Mouse (Mus musculus) lung, embryonic 14.5 days (tissue): ENCODE measurements around the gene Capza1. TPM values are rescaled to one million over a fixed set of nuclear protein-coding genes. Genes with fewer than 3 reads are reported as not detected.

Source experiments
- ATAC-seq: fragments of 200-750 bp; cut with Nextera tagmentation; 2 replicates; pipeline ENCODE4 v1.8.0; 2017; ENCODE audit warnings: mild to moderate bottlenecking, moderate TSS enrichment, moderate library complexity; ENCODE audit not compliant: insufficient read depth
- DNase-seq: peaks from one replicate; pipeline ENCODE4 v3.0.0-alpha.2; 2015
- H3K27ac ChIP-seq: fragments of 300-500 bp; sonication (generic); 2 replicates; pipeline ENCODE4 v1.5.1; 2014; ENCODE audit warnings: low read depth, mild to moderate bottlenecking, moderate library complexity
- H3K27me3 ChIP-seq: fragments of 300-500 bp; sonication (generic); 2 replicates; pipeline ENCODE4 v1.6.1; 2014; ENCODE audit warnings: low read length, control low read depth; ENCODE audit not compliant: insufficient read depth
- H3K36me3 ChIP-seq: fragments of 300-500 bp; sonication (generic); 2 replicates; pipeline ENCODE4 v1.6.1; 2014; ENCODE audit warnings: control low read depth; ENCODE audit not compliant: insufficient read depth
- H3K4me1 ChIP-seq: fragments of 300-500 bp; sonication (generic); 2 replicates; pipeline ENCODE4 v1.6.1; 2014; ENCODE audit warnings: antibody characterized with exemption, control low read depth; ENCODE audit not compliant: insufficient read depth
- H3K4me2 ChIP-seq: fragments of 300-500 bp; sonication (generic); 2 replicates; pipeline ENCODE4 v1.6.1; 2014; ENCODE audit warnings: mild to moderate bottlenecking
- H3K4me3 ChIP-seq: fragments of 300-500 bp; sonication (generic); 2 replicates; pipeline ENCODE4 v1.5.1; 2014; ENCODE audit warnings: low read depth, low read length
- H3K9ac ChIP-seq: fragments of 300-500 bp; sonication (generic); 2 replicates; pipeline ENCODE4 v1.6.1; 2014
- H3K9me3 ChIP-seq: fragments of 300-500 bp; sonication (generic); 2 replicates; pipeline ENCODE4 v1.6.1; 2016; ENCODE audit warnings: low read depth, low read length, control low read depth
- CTCF ChIP-seq: IDR thresholded peaks from 2 replicates; pipeline ENCODE4 v1.5.1; 2016; ENCODE audit warnings: antibody characterized with exemption, low read depth
- WGBS: fragments of 180-500 bp; shearing (Covaris S2); extraction: QIAGEN DNeasy Blood & Tissue Kit; methylation state at CpG from one replicate; pipeline ENCODE4 v1.1.7; 2014; 5-methylcytosine and 5-hydroxymethylcytosine counted together
- polyA plus RNA-seq: library from polyadenylated mRNA; unstranded; fragments of >200 nt; fragmentation: Nextera tagmentation; extraction: Ambion mirVana; gene quantifications from 2 replicates; pipeline ENCODE4 v1.2.1, GENCODE M21; 2014

Gene Capza1
- polyA plus RNA-seq, 1 experiment from 2014 or later = 236 TPM

- Histone ChIP-seq H3K4me2 (no peak overlapping the region), H3K9me3 (no peaks in the 10 kb centered on the region), H3K36me3 (peaks cover 4% of the 10 kb centered on the region; the same call in 1 of the 2 replicates), H3K27me3 (no peaks in the 10 kb centered on the region), H3K9ac (no peak overlapping the region), H3K4me1 (no peaks in the 10 kb centered on the region), H3K4me3 (no peak overlapping the region), H3K27ac (no peak overlapping the region)
- WGBS = 92% methylated on average over 1 of the region's 1 CpGs
- ATAC-seq (no peak), DNase-seq (no peak)
- no peak for TF ChIP-seq CTCF
These were observed 9.8 kb downstream of the Capza1 start for GRCm38 (mm10) chr3:104854465-104854864.

DNA sequence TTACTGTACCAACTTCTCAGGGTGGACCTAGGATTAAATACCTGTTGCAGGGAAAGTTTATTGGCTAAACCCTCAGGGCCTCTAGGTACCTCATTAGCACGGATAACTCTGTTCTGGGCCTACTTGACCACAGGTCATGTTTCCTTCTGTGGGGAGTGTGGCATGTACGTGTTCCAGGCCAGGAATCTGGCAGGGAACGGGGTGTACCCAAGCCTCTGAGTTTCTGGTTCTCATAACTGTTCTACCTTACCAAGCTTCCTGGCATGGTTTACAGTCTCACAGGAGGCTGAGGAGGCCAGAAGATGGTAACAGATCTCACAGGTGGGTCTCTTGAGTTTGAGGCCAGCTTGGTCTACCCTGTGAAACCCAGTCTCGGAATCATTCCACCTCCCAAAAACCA is 17.7 kb downstream of the Capza1 start:
- no peak for TF ChIP-seq CTCF

DNA sequence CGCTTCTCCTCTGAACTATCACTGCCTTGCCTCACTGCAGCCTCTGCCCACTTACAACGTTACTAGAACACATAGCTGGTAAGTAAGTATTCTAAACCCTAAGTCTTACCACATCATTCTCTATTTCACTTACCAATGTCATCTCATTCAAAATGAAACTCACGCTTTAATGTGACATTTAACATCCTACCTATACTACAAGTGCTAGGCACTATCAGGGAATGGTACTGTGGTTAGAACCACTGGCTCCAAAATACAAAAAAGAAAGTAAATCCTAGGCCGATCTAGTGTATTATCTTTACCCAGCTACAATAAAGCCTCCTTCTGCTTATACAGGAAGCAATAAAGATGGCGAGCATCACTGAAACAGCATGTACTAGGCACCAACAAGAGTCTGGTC is 23.3 kb downstream of the Capza1 start:
- no peak overlapping the region for H3K4me2 ChIP-seq
- H3K36me3 ChIP-seq = peaks cover 80% of the 10 kb centered on the region
- H3K4me1 ChIP-seq = no peaks in the 10 kb centered on the region
- no peak overlapping the region for H3K27ac ChIP-seq
- no peak for DNase-seq
- no peak overlapping the region for H3K9ac ChIP-seq
- WGBS = 91% methylated on average over 5 of the region's 5 CpGs
- TF ChIP-seq CTCF = no peak
- no peaks in the 10 kb centered on the region for H3K9me3 ChIP-seq
- no peak for ATAC-seq
- H3K27me3 ChIP-seq = no peaks in the 10 kb centered on the region
- H3K4me3 ChIP-seq = no peak overlapping the region

More for the DNA sequence above, 17.7 kb downstream of the Capza1 start:
- no peak for DNase-seq
- no peak overlapping the region for H3K9ac ChIP-seq
- no peaks in the 10 kb centered on the region for H3K27me3 ChIP-seq
- no peaks in the 10 kb centered on the region for H3K4me1 ChIP-seq
- no peaks in the 10 kb centered on the region for H3K9me3 ChIP-seq
- no peak overlapping the region for H3K4me2 ChIP-seq
- ATAC-seq = no peak
- H3K27ac ChIP-seq = no peak overlapping the region
- peaks cover 36% of the 10 kb centered on the region for H3K36me3 ChIP-seq
- WGBS = 91% methylated on average over 4 of the region's 4 CpGs
- H3K4me3 ChIP-seq = no peak overlapping the region

DNA sequence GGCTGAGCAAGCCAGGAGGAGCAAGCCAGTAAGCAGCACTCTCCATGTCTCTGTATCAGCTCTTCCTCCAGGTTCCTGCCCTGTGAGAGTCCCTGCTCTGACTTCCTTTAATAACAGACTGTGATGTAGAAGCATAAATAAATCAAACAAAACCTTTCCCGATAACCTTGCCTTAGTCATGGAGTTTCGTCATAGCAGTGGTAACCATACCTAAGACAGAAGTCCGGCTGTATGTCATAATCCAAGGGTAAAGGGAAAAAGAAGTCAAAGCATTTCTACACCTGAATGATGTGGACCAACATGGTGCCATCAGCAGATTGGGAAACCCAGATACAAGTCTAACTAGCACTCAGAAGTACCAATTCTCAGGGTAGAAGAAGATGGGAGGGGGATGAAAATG is 28.5 kb downstream of the Capza1 start:
- H3K4me2 ChIP-seq = no peak overlapping the region
- ATAC-seq (no peak), DNase-seq (no peak)
- H3K4me3 ChIP-seq = no peak overlapping the region
- no peak overlapping the region for H3K27ac ChIP-seq
- no peaks in the 10 kb centered on the region for H3K4me1 ChIP-seq
- no peak for TF ChIP-seq CTCF
- H3K9me3 ChIP-seq = no peaks in the 10 kb centered on the region
- H3K9ac ChIP-seq = no peak overlapping the region
- WGBS = 93% methylated on average over 3 of the region's 3 CpGs
- H3K27me3 ChIP-seq = no peaks in the 10 kb centered on the region
- peaks cover 80% of the 10 kb centered on the region for H3K36me3 ChIP-seq

- H3K27me3 ChIP-seq = no peaks in the 10 kb centered on the region
- H3K9ac ChIP-seq = no peak overlapping the region
- no peak for ATAC-seq
- WGBS = 70% methylated on average over 3 of the region's 3 CpGs
- TF ChIP-seq CTCF = no peak
- peaks cover 5% of the 10 kb centered on the region; the same call in 1 of the 2 replicates for H3K4me1 ChIP-seq
- no peak overlapping the region for H3K4me2 ChIP-seq
- DNase-seq = no peak
- no peaks in the 10 kb centered on the region for H3K9me3 ChIP-seq
- no peak overlapping the region for H3K4me3 ChIP-seq
- H3K27ac ChIP-seq = no peak overlapping the region
- peaks cover 42% of the 10 kb centered on the region for H3K36me3 ChIP-seq
These were observed 41.9 kb downstream of the Capza1 start for GRCm38 (mm10) chr3:104822413-104822812.

DNA sequence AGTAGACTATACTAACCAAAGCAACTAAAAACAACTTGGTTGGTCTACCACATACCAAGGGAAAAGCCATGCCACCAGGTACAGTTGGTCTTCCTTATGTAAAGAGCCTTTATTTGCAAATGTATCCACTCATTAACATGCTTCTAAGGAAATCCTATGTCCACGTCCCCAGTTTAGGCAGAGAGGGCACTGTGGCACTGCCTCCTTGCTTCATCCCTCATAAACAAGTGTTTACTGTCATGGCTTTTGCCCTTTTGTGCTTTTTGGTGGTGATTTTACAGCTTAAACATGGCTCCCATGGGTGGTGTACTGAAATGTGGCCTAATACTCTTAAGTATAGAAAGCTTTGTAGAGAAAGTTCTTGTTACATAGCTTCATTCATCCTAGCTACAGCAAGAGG is 43.9 kb downstream of the Capza1 start:
- H3K36me3 ChIP-seq = peaks cover 26% of the 10 kb centered on the region
- DNase-seq = no peak
- peaks cover 12% of the 10 kb centered on the region; the same call in 1 of the 2 replicates for H3K4me1 ChIP-seq
- H3K4me3 ChIP-seq = no peak overlapping the region
- H3K27ac ChIP-seq = no peak overlapping the region
- 50% methylated on average over 1 of the region's 1 CpGs for WGBS
- ATAC-seq = no peak
- H3K4me2 ChIP-seq = no peak overlapping the region
- no peak overlapping the region for H3K9ac ChIP-seq
- no peak for TF ChIP-seq CTCF
- no peaks in the 10 kb centered on the region for H3K27me3 ChIP-seq
- H3K9me3 ChIP-seq = no peaks in the 10 kb centered on the region

DNA sequence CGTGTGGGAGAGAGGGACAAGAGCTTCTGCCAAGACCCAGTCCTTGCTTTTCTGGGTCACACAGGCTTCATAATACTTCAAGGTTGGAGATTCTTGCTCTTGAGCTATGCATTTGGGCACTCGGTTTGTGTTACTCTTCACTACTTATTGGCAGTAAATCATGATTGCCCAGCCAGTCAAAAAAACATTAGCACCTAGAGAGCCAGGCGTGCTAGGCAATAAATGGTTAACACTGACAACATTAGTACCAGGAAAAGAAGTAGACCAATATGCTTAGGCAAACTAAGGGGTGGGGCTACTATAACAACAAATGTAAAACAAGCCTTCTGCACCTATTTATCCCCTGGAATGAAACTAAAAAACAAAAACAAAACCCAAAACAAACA is 45.6 kb downstream of the Capza1 start:
- no peaks in the 10 kb centered on the region for H3K9me3 ChIP-seq
- 5% methylated on average over 3 of the region's 3 CpGs for WGBS
- peaks cover 14% of the 10 kb centered on the region; the same call in 1 of the 2 replicates for H3K4me1 ChIP-seq

More for the DNA sequence above, 45.6 kb downstream of the Capza1 start:
- H3K4me3 ChIP-seq = peak overlapping the region; percentile 89
- TF ChIP-seq CTCF = no peak
- H3K36me3 ChIP-seq = peaks cover 21% of the 10 kb centered on the region; the same call in 1 of the 2 replicates
- H3K9ac ChIP-seq = peak overlapping the region; percentile 95
- H3K4me2 ChIP-seq = peak overlapping the region; percentile 67
- ATAC-seq (no peak), DNase-seq (no peak)
- H3K27me3 ChIP-seq = no peaks in the 10 kb centered on the region
- peak overlapping the region; percentile 98 for H3K27ac ChIP-seq
